Mouse (Mus musculus) activated CD4-positive, CD25-positive, alpha-beta regulatory T cell, adult 4 months (primary cell): Measurements from ENCODE around the gene Herc1. TPM values are rescaled to one million over a fixed set of nuclear protein-coding genes. Genes with fewer than 3 reads are reported as not detected.

Experiments used
- ATAC-seq: one replicate; pipeline ENCODE4 v1.8.0; 2017
- polyA plus RNA-seq, 2 experiments: library from polyadenylated mRNA; unstranded; fragments of 100-300 nt; shearing (Covaris generic); gene quantifications; one replicate each; pipeline ENCODE4 v1.2.1; 2017

The Herc1 gene
- polyA plus RNA-seq, 2 experiments from 2014 or later, result 31.4 to 31.8 TPM

DNA sequence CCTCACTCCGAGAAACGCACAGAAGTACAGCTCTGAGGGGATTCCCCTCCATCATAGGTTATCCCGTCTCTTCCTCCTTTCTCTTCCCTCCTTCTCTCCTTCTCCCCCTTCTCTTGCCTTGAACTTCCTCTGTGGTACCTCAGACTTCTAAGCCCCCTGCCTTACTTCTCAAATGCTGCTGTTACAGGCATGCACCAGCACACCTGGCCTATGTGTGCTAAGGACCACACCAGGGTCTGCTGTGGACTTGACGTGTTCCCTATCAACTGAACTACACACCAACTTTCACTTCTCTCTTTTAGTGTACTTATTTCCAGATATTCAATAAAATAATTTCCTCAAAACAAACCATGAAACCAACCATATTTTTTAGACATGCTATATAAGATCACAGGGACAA is 192.5 kb downstream of the Herc1 start:
- ATAC-seq, result no peak

Other genes starting within 250 kb of the Herc1 start
- gene Snx1, start 223.9 kb upstream of the Herc1 start, polyA plus RNA-seq, result 10 to 100 TPM; 71.4 to 82.3 TPM
- 100 to 1,000 TPM; 180 to 193 TPM for gene Ciao2a, start 223.8 kb upstream of the Herc1 start, polyA plus RNA-seq
- gene Dapk2, start 192.2 kb upstream of the Herc1 start, polyA plus RNA-seq, result 1 to 10 TPM in 1 of 2 experiments, under 1 TPM in 1; 0.82 to 2.6 TPM
- gene Fbxl22, start 164.1 kb downstream of the Herc1 start, polyA plus RNA-seq, result 1 to 10 TPM; 1.6 to 3.9 TPM
- 100 to 1,000 TPM in 1 of 2 experiments, 10 to 100 TPM in 1; 95.5 to 156 TPM for gene Usp3, start 242.7 kb downstream of the Herc1 start, polyA plus RNA-seq